Mouse (Mus musculus): Measurements from ENCODE around the gene Frmd4a. TPM values are rescaled to one million over a fixed set of nuclear protein-coding genes. Genes with fewer than 3 reads are reported as not detected.
A peak's percentile ranks its signal among the peaks of the same experiment; 100 is the strongest.

The Frmd4a gene
- total RNA-seq, 2 experiments from 2014 or later = 57.7 to 65.1 TPM

- intact Hi-C loops (cut with DNase I) = loop anchor here (2.0 kb wide), 1 partner anchor 24 kb away; no protein-coding TSS in a partner anchor
- DNase-seq (ENCODE audit: extremely low spot score in 1 of 2, low spot score in 2 of 2) = peak in 1 of 2 experiments; percentile 42
- H3K27ac ChIP-seq = no peak overlapping the region; the same call in 1 of the 2 replicates
- no peak for TF ChIP-seq CTCF (IDR thresholded peaks at IDR 0.05)
- no peak overlapping the region for H3K4me3 ChIP-seq
Measured at GRCm38 (mm10) chr2:4060675-4061074, 43.2 kb downstream of the Frmd4a start.

- Histone ChIP-seq H3K27ac (peak overlapping the region; percentile 4; the same call in 1 of the 2 replicates), H3K4me3 (no peak overlapping the region)
- no peak for TF ChIP-seq CTCF (IDR thresholded peaks at IDR 0.05)
- no peak for DNase-seq (ENCODE audit: extremely low spot score in 1 of 2, low spot score in 2 of 2)
- intact Hi-C loops (cut with DNase I) = loop anchor here (2.0 kb wide), 1 partner anchor 81 kb away; no protein-coding TSS in a partner anchor
Measured at GRCm38 (mm10) chr2:4071831-4072230, 54.3 kb downstream of the Frmd4a start.

- intact Hi-C loops (cut with DNase I) = no loop called here
- TF ChIP-seq CTCF (IDR thresholded peaks at IDR 0.05) = no peak
- Histone ChIP-seq H3K4me3 (no peak overlapping the region), H3K27ac (no peak overlapping the region)
- no peak for DNase-seq (ENCODE audit: extremely low spot score in 1 of 2, low spot score in 2 of 2)
Measured at GRCm38 (mm10) chr2:4083877-4084276, 66.4 kb downstream of the Frmd4a start.

GRCm38 (mm10) chr2:4097601-4098000 is 80.1 kb downstream of the Frmd4a start:
- no peak for TF ChIP-seq CTCF (IDR thresholded peaks at IDR 0.05)
- no peak overlapping the region for H3K27ac ChIP-seq
- no peak overlapping the region for H3K4me3 ChIP-seq
- DNase-seq (ENCODE audit: extremely low spot score in 1 of 2, low spot score in 2 of 2) = no peak
- intact Hi-C loops (cut with DNase I) = no loop called here

GRCm38 (mm10) chr2:4098948-4099776 is 81.6 kb downstream of the Frmd4a start:
- intact Hi-C loops (cut with DNase I) = no loop called here

GRCm38 (mm10) chr2:4099777-4100104 is 82.2 kb downstream of the Frmd4a start:
- intact Hi-C loops (cut with DNase I) = loop anchor here (5.0 kb wide), 1 partner anchor 82 kb away; the partner anchor contains the start of gene Frmd4a
- Histone ChIP-seq H3K27ac (peak overlapping the region; percentile 6; the same call in 1 of the 2 replicates), H3K4me3 (no peak overlapping the region)
- DNase-seq (ENCODE audit: extremely low spot score in 1 of 2, low spot score in 2 of 2) = no peak
- TF ChIP-seq CTCF (IDR thresholded peaks at IDR 0.05) = no peak

More at GRCm38 (mm10) chr2:4098948-4099776, 81.6 kb downstream of the Frmd4a start:
- Histone ChIP-seq H3K27ac (peak overlapping the region; percentile 6), H3K4me3 (no peak overlapping the region)
- DNase-seq (ENCODE audit: extremely low spot score in 1 of 2, low spot score in 2 of 2) = peak; percentile 28 to 37
- no peak for TF ChIP-seq CTCF (IDR thresholded peaks at IDR 0.05)

- H3K27ac ChIP-seq = peak overlapping the region; percentile 74; the same call in 1 of the 2 replicates
- H3K4me3 ChIP-seq = no peak overlapping the region
- peak; percentile 24 to 26 for DNase-seq (ENCODE audit: extremely low spot score in 1 of 2, low spot score in 2 of 2)
- no peak for TF ChIP-seq CTCF (IDR thresholded peaks at IDR 0.05)
- intact Hi-C loops (cut with DNase I) = loop anchor here (5.0 kb wide), 1 partner anchor 84 kb away; the partner anchor contains the start of gene Frmd4a
Measured at GRCm38 (mm10) chr2:4101370-4101769, 83.9 kb downstream of the Frmd4a start.

- no peak for DNase-seq (ENCODE audit: extremely low spot score in 1 of 2, low spot score in 2 of 2)
- Histone ChIP-seq H3K4me3 (no peak overlapping the region), H3K27ac (no peak overlapping the region)
- intact Hi-C loops (cut with DNase I) = loop anchor here (10.0 kb wide), 1 partner anchor 299 kb away; no protein-coding TSS in a partner anchor
- TF ChIP-seq CTCF (IDR thresholded peaks at IDR 0.05) = no peak
Measured at GRCm38 (mm10) chr2:4113303-4113920, 95.9 kb downstream of the Frmd4a start.

GRCm38 (mm10) chr2:4119678-4120458 is 102.4 kb downstream of the Frmd4a start:
- TF ChIP-seq CTCF (IDR thresholded peaks at IDR 0.05) = no peak
- no peak overlapping the region for H3K4me3 ChIP-seq
- no peak overlapping the region for H3K27ac ChIP-seq
- intact Hi-C loops (cut with DNase I) = loop anchor here (10.0 kb wide), 1 partner anchor 305 kb away; no protein-coding TSS in a partner anchor
- DNase-seq (ENCODE audit: extremely low spot score in 1 of 2, low spot score in 2 of 2) = no peak

- TF ChIP-seq CTCF (IDR thresholded peaks at IDR 0.05) = no peak
- Histone ChIP-seq H3K4me3 (no peak overlapping the region), H3K27ac (no peak overlapping the region)
- intact Hi-C loops (cut with DNase I) = no loop called here
- DNase-seq (ENCODE audit: extremely low spot score in 1 of 2, low spot score in 2 of 2) = no peak
Measured at GRCm38 (mm10) chr2:4131216-4131615, 113.7 kb downstream of the Frmd4a start.

GRCm38 (mm10) chr2:4137493-4137892 is 120.0 kb downstream of the Frmd4a start:
- no peak for TF ChIP-seq CTCF (IDR thresholded peaks at IDR 0.05)
- H3K27ac ChIP-seq = no peak overlapping the region
- intact Hi-C loops (cut with DNase I) = no loop called here
- H3K4me3 ChIP-seq = no peak overlapping the region
- DNase-seq (ENCODE audit: extremely low spot score in 1 of 2, low spot score in 2 of 2) = no peak

Measured in left cerebral cortex, adult 2 months (tissue).